Mouse (Mus musculus) midbrain, embryonic 14.5 days (tissue): ENCODE data around the gene Runx3. TPM values are rescaled to one million over a fixed set of nuclear protein-coding genes. Genes with fewer than 3 reads are reported as not detected.

ENCODE experiments used
- ATAC-seq: fragments of 200-750 bp; cut with Nextera tagmentation; 2 replicates; pipeline ENCODE4 v1.8.0; 2017; ENCODE audit warnings: moderate number of reproducible peaks, moderate library complexity; ENCODE audit not compliant: low FRiP score, low TSS enrichment
- DNase-seq: peaks from one replicate; pipeline ENCODE4 v3.0.0-alpha.2; 2015
- H3K27ac ChIP-seq: fragments of 300-500 bp; sonication (generic); replicated peaks from 2 replicates; pipeline ENCODE4 v1.5.1; 2014; ENCODE audit warnings: mild to moderate bottlenecking, low read depth, low read length, moderate library complexity
- H3K27me3 ChIP-seq: fragments of 300-500 bp; sonication (generic); 2 replicates; pipeline ENCODE4 v1.6.1; 2014; ENCODE audit warnings: low read length, control low read depth, mixed read lengths; ENCODE audit not compliant: control insufficient read depth, insufficient read depth
- H3K36me3 ChIP-seq: fragments of 300-500 bp; sonication (generic); 2 replicates; pipeline ENCODE4 v1.6.1; 2014; ENCODE audit warnings: low read length, control low read depth; ENCODE audit not compliant: control insufficient read depth, insufficient read depth
- H3K4me1 ChIP-seq: fragments of 300-500 bp; sonication (generic); 2 replicates; pipeline ENCODE4 v1.6.1; 2014; ENCODE audit warnings: mild to moderate bottlenecking, antibody characterized with exemption, low read length, control low read depth; ENCODE audit not compliant: control insufficient read depth, insufficient read depth
- H3K4me2 ChIP-seq: fragments of 300-500 bp; sonication (generic); 2 replicates; pipeline ENCODE4 v1.6.1; 2014; ENCODE audit warnings: mild to moderate bottlenecking, low read length, moderate library complexity
- H3K4me3 ChIP-seq: fragments of 300-500 bp; sonication (generic); replicated peaks from 2 replicates; pipeline ENCODE4 v1.5.1; 2014; ENCODE audit warnings: low read depth, low read length
- H3K9ac ChIP-seq: fragments of 300-500 bp; sonication (generic); replicated peaks from 2 replicates; pipeline ENCODE4 v1.6.1; 2014; ENCODE audit warnings: mild to moderate bottlenecking, low read length, moderate library complexity
- H3K9me3 ChIP-seq: fragments of 300-500 bp; sonication (generic); 2 replicates; pipeline ENCODE4 v1.6.1; 2016; ENCODE audit warnings: low read length, control low read depth, mixed read lengths; ENCODE audit not compliant: control insufficient read depth
- WGBS: fragments of 180-500 bp; shearing (Covaris S2); extraction: QIAGEN DNeasy Blood & Tissue Kit; methylation state at CpG from one replicate; pipeline ENCODE4 v1.1.7; 2014; 5-methylcytosine and 5-hydroxymethylcytosine counted together
- polyA plus RNA-seq: library from polyadenylated mRNA; unstranded; fragments of >200 nt; fragmentation: Nextera tagmentation; extraction: Ambion mirVana; gene quantifications from 2 replicates; pipeline ENCODE4 v1.2.1, GENCODE M21; 2014

Gene Runx3
- polyA plus RNA-seq, 1 experiment from 2014 or later, result not detected

DNA sequence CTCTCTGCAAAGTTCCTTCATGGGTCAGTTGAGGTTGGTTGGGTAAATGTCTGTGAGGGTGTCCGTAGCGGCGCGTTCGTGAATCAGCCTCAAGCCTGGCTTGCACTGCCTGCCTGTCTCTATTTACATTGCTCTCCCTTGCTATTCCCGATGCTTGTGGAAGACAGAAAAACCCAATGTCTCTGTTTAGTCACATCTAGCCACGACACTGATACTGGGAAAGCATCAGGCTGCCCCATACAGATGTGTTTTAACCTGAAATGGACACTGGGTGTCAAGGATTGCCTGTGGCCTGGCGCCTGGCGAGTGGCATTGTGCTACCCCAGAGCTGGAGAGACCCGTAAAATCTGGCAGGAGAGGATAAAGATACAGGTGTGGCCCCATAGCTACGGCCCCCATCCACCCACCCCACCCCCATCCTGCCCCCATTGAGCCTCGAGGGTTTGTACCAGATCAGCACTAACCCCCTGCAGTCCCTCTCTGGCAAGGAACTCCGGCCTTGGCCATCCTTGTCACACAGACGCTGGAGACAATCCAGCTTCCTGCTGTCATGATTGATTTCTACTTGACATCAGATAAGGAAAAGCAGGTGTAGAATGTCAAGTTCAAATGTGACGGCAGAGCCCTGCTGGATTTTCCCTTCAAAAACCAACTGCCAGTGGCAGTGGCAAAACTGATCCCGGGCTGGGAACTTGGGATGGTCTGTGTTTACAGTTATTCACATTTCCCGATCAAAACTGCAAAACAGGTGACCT, 83.5 kb downstream of the Runx3 start:
- Histone ChIP-seq H3K27me3 (peaks cover 15% of the 10 kb centered on the region; the same call in 1 of the 2 replicates), H3K9ac (no peak overlapping the region), H3K36me3 (no peaks in the 10 kb centered on the region), H3K4me3 (no peak overlapping the region), H3K27ac (no peak overlapping the region), H3K9me3 (no peaks in the 10 kb centered on the region), H3K4me1 (peaks cover 5% of the 10 kb centered on the region), H3K4me2 (peak overlapping the region; percentile 42)
- ATAC-seq, result no peak
- no peak for DNase-seq
- WGBS, result 23% methylated on average over 17 of the region's 17 CpGs

DNA sequence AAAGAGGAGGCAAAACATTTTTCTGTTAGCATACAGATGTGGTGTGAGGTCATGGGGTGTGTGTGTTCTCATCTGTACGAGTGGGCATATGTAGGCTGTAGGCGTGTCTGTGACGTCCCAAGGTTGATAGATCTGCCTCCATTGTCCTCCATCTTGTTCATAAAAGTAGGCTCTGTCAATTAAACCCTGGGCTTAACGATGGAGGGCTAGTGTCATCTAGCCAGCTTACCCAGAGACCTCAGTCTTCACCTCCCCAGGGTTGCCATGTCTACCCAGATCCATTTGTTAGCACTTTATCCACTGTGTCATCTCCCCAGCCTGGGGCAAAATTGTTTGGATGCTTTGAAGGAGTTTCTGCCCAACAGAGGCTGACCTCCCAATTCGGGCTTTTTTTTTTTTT, 84.2 kb downstream of the Runx3 start:
- peaks cover 5% of the 10 kb centered on the region for H3K4me1 ChIP-seq
- H3K27me3 ChIP-seq, result peaks cover 15% of the 10 kb centered on the region; the same call in 1 of the 2 replicates
- no peaks in the 10 kb centered on the region for H3K9me3 ChIP-seq
- no peak overlapping the region for H3K27ac ChIP-seq
- 73% methylated on average over 5 of the region's 5 CpGs for WGBS
- ATAC-seq (no peak), DNase-seq (no peak)
- H3K9ac ChIP-seq, result no peak overlapping the region
- no peak overlapping the region for H3K4me3 ChIP-seq
- H3K36me3 ChIP-seq, result no peaks in the 10 kb centered on the region
- H3K4me2 ChIP-seq, result no peak overlapping the region

DNA sequence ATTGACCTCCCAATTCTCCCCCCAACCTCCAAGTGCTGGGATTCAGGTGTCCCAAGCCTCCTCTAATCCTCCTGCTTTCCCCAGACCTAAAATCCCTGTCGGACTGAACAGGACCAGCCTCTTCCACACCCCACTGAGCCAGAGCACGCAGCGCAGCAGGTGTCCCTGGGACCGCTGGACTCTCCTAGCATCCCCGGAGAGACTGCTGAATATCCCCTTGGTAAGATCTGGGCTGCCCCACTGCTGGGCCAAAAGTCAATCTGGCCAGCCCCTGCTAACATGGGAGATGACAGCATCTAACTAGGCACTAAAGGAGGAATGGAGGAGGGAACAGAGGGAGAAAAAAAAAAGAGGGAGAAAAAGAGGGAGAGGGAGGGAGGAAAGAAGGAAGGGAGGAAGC, 84.8 kb downstream of the Runx3 start:
- no peak overlapping the region for H3K27ac ChIP-seq
- no peak for ATAC-seq
- peaks cover 15% of the 10 kb centered on the region; the same call in 1 of the 2 replicates for H3K27me3 ChIP-seq
- no peaks in the 10 kb centered on the region for H3K9me3 ChIP-seq
- no peak overlapping the region for H3K9ac ChIP-seq
- H3K4me1 ChIP-seq, result peaks cover 5% of the 10 kb centered on the region
- H3K4me2 ChIP-seq, result no peak overlapping the region
- DNase-seq, result no peak
- H3K36me3 ChIP-seq, result no peaks in the 10 kb centered on the region
- WGBS, result 17% methylated on average over 5 of the region's 5 CpGs
- no peak overlapping the region for H3K4me3 ChIP-seq

DNA sequence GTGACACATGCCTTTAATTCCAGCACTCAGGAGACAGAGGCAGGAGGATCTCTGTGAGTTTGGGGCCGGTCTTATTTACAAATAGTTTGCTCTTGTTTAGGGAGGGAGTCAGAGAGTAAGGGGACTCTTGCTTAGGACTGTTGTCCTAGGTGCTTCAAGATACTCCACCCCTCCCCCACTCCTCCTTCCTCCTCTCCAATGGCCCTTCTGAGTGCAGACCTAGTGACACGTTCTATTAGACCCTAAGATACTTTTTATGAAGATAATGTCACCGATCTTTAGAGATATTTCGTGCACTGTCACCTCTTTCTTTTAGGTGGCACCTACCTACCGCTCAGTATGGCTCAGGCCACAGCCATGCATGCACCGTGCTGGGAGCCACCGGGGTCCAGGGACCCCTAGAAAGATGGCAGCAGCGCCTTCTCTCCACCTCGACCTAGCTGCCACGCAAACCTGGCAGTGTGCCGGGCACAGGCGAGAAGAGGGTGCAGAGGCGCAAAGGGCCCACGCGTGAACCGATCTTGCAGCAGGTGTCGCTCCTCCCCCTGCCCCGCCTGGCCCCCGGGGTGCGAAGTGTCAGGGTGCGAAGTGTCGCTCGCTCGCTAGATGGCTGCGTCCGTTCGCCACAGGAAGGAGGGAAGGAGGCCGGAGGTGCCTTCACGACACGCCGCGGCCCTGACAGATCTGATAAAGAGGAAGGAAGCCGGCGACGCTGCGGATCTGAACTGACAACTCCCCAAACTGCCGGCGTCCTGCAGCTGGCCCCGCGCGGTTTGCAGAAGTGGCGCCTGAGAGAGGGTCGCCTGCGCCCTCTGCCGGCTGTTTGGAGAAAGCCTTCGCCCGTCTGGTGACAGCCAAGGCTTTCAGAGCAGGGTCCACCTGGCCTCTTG, 85.5 kb downstream of the Runx3 start:
- Histone ChIP-seq H3K4me2 (peak overlapping the region; percentile 68), H3K9me3 (no peaks in the 10 kb centered on the region), H3K9ac (peak overlapping the region; percentile 27; the same call in 1 of the 2 replicates), H3K36me3 (no peaks in the 10 kb centered on the region), H3K4me3 (peak overlapping the region; percentile 32), H3K27me3 (peaks cover 15% of the 10 kb centered on the region; the same call in 1 of the 2 replicates), H3K4me1 (peaks cover 5% of the 10 kb centered on the region), H3K27ac (no peak overlapping the region)
- DNase-seq (peak; percentile 93), ATAC-seq (no peak; the same call in 1 of the 2 replicates)
- WGBS, result 2% methylated on average over 47 of the region's 47 CpGs

DNA sequence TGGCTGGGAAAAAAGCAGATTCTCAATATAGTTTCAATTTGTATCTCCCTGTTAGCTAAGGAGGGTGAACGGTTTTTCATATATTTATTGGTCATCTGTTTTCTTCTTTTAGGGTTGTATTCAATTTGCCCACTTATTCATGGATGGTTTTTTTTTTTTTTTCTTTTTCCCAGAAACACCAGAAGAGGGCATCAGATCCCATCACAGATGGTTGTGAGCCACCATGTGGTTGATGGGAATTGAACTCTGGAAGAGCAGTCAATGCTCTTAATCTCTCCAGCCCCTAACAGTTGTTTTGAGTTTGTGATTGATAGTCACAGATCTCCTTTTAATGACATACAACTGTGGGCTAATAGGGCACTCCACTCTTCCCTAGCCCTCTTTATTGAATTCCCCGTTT, 89.4 kb downstream of the Runx3 start:
- H3K27ac ChIP-seq, result no peak overlapping the region
- no peak overlapping the region for H3K4me3 ChIP-seq
- WGBS, result 82% methylated on average over 2 of the region's 2 CpGs
- DNase-seq, result no peak
- H3K27me3 ChIP-seq, result peaks cover 15% of the 10 kb centered on the region; the same call in 1 of the 2 replicates
- 0 out of 2 replicates have a peak, but pooled peaks cover 14% of the 10 kb centered on the region for H3K36me3 ChIP-seq
- no peaks in the 10 kb centered on the region for H3K4me1 ChIP-seq
- ATAC-seq, result no peak
- H3K9ac ChIP-seq, result no peak overlapping the region
- no peaks in the 10 kb centered on the region for H3K9me3 ChIP-seq
- no peak overlapping the region for H3K4me2 ChIP-seq

DNA sequence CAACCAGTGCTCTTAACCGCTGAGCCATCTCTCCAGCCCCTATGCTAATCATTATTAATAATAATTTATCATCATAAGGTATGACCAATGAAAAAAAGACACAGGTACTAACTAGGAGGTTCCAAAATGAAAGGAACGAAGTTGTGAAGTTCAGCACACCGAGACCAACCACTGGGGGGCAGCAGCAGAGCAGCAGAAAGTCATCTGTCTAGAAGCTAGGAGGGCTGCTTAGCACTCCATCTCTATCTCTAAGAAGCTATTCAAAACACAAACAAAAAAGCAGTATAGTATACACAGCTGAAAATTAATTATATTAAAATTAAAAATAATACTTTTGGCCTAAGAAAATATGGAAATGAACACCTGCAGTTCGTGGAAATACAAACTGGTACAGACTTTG, 99.2 kb downstream of the Runx3 start:
- H3K9ac ChIP-seq, result no peak overlapping the region
- H3K4me3 ChIP-seq, result no peak overlapping the region
- no peaks in the 10 kb centered on the region for H3K4me1 ChIP-seq
- H3K4me2 ChIP-seq, result no peak overlapping the region
- WGBS, result 60% methylated on average over 4 of the region's 4 CpGs
- H3K36me3 ChIP-seq, result peaks cover 60% of the 10 kb centered on the region
- no peak for ATAC-seq
- DNase-seq, result peak; percentile 90
- no peaks in the 10 kb centered on the region for H3K9me3 ChIP-seq
- H3K27me3 ChIP-seq, result no peaks in the 10 kb centered on the region
- no peak overlapping the region for H3K27ac ChIP-seq

DNA sequence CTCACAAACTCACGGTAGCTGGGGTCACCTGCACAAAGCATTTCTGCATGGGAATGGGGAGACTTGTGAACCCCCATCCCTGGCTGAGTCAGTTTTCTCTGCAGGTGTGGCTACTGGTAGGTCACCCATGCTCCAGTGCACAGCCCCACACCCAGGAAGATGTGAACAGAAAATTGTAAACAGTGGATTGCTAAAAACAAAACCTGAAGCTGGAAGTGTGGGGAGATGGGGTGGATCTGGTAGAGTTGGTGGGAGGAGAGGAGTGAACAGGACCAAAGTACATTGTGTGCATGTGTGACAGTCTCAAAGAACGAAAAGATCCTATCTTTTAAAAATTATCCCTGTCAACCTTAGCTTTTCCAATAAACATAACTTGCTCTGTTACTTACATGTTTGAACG, 100.2 kb downstream of the Runx3 start:
- H3K9me3 ChIP-seq, result no peaks in the 10 kb centered on the region
- 88% methylated on average over 3 of the region's 3 CpGs for WGBS
- H3K4me3 ChIP-seq, result no peak overlapping the region
- H3K36me3 ChIP-seq, result peaks cover 56% of the 10 kb centered on the region
- no peak overlapping the region for H3K9ac ChIP-seq
- no peaks in the 10 kb centered on the region for H3K27me3 ChIP-seq
- ATAC-seq (no peak), DNase-seq (no peak)
- H3K4me2 ChIP-seq, result no peak overlapping the region
- no peak overlapping the region for H3K27ac ChIP-seq
- H3K4me1 ChIP-seq, result no peaks in the 10 kb centered on the region

DNA sequence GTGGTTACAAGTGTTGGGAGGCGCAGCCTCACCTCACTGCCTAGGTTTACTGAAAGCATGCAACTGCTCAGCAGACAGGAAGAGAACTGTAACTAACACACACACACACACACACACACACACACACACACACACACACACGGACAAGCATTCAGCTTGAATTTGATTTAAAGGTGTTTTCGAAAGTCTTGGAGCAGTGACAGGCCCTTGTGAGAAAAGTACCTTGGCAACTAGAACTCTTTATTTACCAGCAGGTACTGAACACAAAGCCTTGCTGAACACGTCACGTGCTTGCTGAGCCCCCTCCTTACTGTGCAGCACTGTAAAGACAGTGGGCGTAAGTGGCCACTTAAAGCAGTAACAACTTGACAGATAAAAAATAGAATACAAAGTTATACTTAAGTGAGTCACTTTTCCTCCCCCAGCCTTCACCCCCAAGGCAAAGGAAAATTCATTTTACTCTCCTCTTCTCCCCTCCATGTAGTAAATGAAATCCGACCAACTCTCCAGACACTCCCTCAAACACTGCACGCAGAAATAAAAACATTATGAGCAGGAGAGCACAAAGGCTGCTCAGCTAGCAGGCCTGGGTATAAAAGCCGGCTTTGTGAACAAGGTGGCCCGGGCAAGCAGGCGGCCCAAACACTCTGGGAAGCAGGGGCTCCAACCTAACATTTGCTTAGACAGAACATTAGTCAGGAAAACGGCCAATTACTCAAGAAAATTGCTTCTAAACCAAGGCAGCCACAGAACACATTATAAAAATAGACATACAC, 101.4 kb downstream of the Runx3 start:
- Histone ChIP-seq H3K4me1 (no peaks in the 10 kb centered on the region), H3K27ac (no peak overlapping the region), H3K4me2 (no peak overlapping the region), H3K27me3 (no peaks in the 10 kb centered on the region), H3K9me3 (no peaks in the 10 kb centered on the region), H3K36me3 (peaks cover 44% of the 10 kb centered on the region), H3K4me3 (no peak overlapping the region), H3K9ac (no peak overlapping the region)
- ATAC-seq, result no peak
- WGBS, result 90% methylated on average over 12 of the region's 12 CpGs
- DNase-seq, result no peak
